Mouse (Mus musculus): ENCODE measurements around the gene Cadps. TPM values are rescaled to one million over a fixed set of nuclear protein-coding genes. Genes with fewer than 3 reads are reported as not detected.

Cadps gene
- polyA plus RNA-seq, 1 experiment from 2014 or later = 0.30 TPM

DNA sequence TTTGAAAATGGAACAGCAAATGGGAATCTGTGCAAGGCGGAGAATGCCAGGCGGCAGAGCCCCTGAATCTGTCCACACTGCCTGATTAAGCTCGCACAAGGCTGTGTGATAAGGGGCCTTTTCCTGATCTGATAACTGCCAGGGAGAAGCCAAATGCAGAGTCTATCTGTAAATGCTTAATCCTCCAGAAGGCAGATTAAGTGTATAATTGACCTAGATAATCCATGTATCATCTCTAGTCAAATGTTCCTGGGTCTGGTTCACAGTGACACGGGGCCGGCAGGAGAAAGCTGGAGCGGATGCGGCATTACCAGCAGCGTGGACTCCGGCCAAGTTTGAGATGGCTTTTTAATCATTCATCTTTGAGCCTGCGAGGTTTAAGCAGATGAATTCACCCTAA, 416.3 kb downstream of the Cadps start:
- no peaks in the 10 kb centered on the region for H3K36me3 ChIP-seq (ENCODE audit: control insufficient read depth, insufficient read depth, low read length)
- WGBS = 85% methylated on average over 10 of the region's 10 CpGs
- H3K4me2 ChIP-seq (replicated peaks; ENCODE audit: low read depth, low read length) = no peak overlapping the region
- no peak overlapping the region for H3K27ac ChIP-seq (ENCODE audit: low read depth, low read length)
- H3K27me3 ChIP-seq (ENCODE audit: control insufficient read depth, insufficient read depth, low read length) = no peaks in the 10 kb centered on the region
- no peaks in the 10 kb centered on the region for H3K9me3 ChIP-seq (ENCODE audit: control insufficient read depth, low read length)
- H3K4me3 ChIP-seq (ENCODE audit: low read length) = no peak overlapping the region
- no peaks in the 10 kb centered on the region for H3K4me1 ChIP-seq (ENCODE audit: control insufficient read depth, insufficient read depth, low read length)
- no peak for ATAC-seq (ENCODE audit: low FRiP score, low TSS enrichment)
- H3K9ac ChIP-seq (ENCODE audit: low read depth, low read length) = no peak overlapping the region

DNA sequence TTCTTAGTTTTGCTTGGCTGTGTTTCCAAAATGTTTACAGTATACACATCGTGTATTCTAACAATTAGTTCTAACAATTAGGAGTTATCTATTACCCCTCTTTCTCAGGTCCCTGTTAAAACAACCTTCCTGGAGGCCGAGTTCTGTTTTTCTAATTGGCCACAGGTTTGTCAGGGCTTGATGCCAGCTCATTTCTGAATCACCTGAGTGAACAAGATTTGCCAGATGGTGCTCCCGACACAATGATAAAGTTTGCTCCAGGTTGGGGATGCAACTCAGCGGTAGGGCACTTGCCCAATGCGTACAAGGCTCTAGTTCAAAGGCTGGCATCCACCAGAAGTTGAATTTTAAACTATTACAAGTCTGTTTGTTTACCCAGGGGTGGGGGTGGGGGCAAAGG, 417.7 kb downstream of the Cadps start:
- no peak for ATAC-seq (ENCODE audit: low FRiP score, low TSS enrichment)
- no peaks in the 10 kb centered on the region for H3K27me3 ChIP-seq (ENCODE audit: control insufficient read depth, insufficient read depth, low read length)
- WGBS = 71% methylated on average over 5 of the region's 5 CpGs

GRCm38 (mm10) chr14:12404724-12405123, 418.2 kb downstream of the Cadps start:
- no peaks in the 10 kb centered on the region for H3K27me3 ChIP-seq (ENCODE audit: control insufficient read depth, insufficient read depth, low read length)
- H3K9ac ChIP-seq (ENCODE audit: low read depth, low read length) = no peak overlapping the region
- no peaks in the 10 kb centered on the region for H3K9me3 ChIP-seq (ENCODE audit: control insufficient read depth, low read length)
- no peaks in the 10 kb centered on the region for H3K4me1 ChIP-seq (ENCODE audit: control insufficient read depth, insufficient read depth, low read length)
- WGBS = 68% methylated on average over 3 of the region's 3 CpGs
- no peaks in the 10 kb centered on the region for H3K36me3 ChIP-seq (ENCODE audit: control insufficient read depth, insufficient read depth, low read length)
- no peak overlapping the region for H3K27ac ChIP-seq (ENCODE audit: low read depth, low read length)
- H3K4me3 ChIP-seq (ENCODE audit: low read length) = no peak overlapping the region
- ATAC-seq (ENCODE audit: low FRiP score, low TSS enrichment) = no peak
- H3K4me2 ChIP-seq (replicated peaks; ENCODE audit: low read depth, low read length) = no peak overlapping the region

More for the DNA sequence above, 417.7 kb downstream of the Cadps start:
- Histone ChIP-seq H3K4me3 (ENCODE audit: low read length) (no peak overlapping the region), H3K9me3 (ENCODE audit: control insufficient read depth, low read length) (no peaks in the 10 kb centered on the region), H3K27ac (ENCODE audit: low read depth, low read length) (no peak overlapping the region), H3K36me3 (ENCODE audit: control insufficient read depth, insufficient read depth, low read length) (no peaks in the 10 kb centered on the region), H3K4me2 (replicated peaks; ENCODE audit: low read depth, low read length) (no peak overlapping the region), H3K4me1 (ENCODE audit: control insufficient read depth, insufficient read depth, low read length) (no peaks in the 10 kb centered on the region), H3K9ac (ENCODE audit: low read depth, low read length) (no peak overlapping the region)

DNA sequence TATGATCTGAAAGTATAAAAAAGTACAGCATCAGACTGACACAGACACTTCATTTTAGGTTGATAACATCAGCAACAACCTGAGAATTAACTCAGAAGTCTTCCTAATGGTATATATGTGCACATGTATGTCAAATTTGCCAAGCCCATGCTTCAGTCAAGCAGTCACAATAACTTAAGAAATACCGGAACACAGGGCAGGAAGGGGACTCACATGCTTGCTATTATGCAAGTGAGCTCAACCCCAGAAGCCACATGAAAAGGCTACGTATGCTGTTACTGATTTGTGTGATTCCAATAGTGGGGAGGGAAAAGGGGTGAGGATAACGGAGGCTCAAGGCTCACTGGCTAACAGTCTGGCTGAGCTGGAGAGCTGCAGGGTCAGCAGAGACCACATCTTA, 418.8 kb downstream of the Cadps start:
- Histone ChIP-seq H3K36me3 (ENCODE audit: control insufficient read depth, insufficient read depth, low read length) (no peaks in the 10 kb centered on the region), H3K4me3 (ENCODE audit: low read length) (no peak overlapping the region), H3K9me3 (ENCODE audit: control insufficient read depth, low read length) (no peaks in the 10 kb centered on the region), H3K27me3 (ENCODE audit: control insufficient read depth, insufficient read depth, low read length) (no peaks in the 10 kb centered on the region), H3K4me1 (ENCODE audit: control insufficient read depth, insufficient read depth, low read length) (no peaks in the 10 kb centered on the region), H3K27ac (ENCODE audit: low read depth, low read length) (no peak overlapping the region), H3K4me2 (replicated peaks; ENCODE audit: low read depth, low read length) (no peak overlapping the region), H3K9ac (ENCODE audit: low read depth, low read length) (no peak overlapping the region)
- no peak for ATAC-seq (ENCODE audit: low FRiP score, low TSS enrichment)
- 69% methylated on average over 3 of the region's 3 CpGs for WGBS

- no peak overlapping the region for H3K4me2 ChIP-seq (replicated peaks; ENCODE audit: low read depth, low read length)
- WGBS = 91% methylated on average over 5 of the region's 5 CpGs
- no peak for ATAC-seq (ENCODE audit: low FRiP score, low TSS enrichment)
These were observed 422.8 kb downstream of the Cadps start for GRCm38 (mm10) chr14:12400116-12400515.

GRCm38 (mm10) chr14:12397561-12397960, 425.3 kb downstream of the Cadps start:
- no peaks in the 10 kb centered on the region for H3K27me3 ChIP-seq (ENCODE audit: control insufficient read depth, insufficient read depth, low read length)
- WGBS = 77% methylated on average over 3 of the region's 3 CpGs

More at GRCm38 (mm10) chr14:12400116-12400515, 422.8 kb downstream of the Cadps start:
- no peaks in the 10 kb centered on the region for H3K9me3 ChIP-seq (ENCODE audit: control insufficient read depth, low read length)
- no peaks in the 10 kb centered on the region for H3K36me3 ChIP-seq (ENCODE audit: control insufficient read depth, insufficient read depth, low read length)
- H3K4me1 ChIP-seq (ENCODE audit: control insufficient read depth, insufficient read depth, low read length) = no peaks in the 10 kb centered on the region
- no peak overlapping the region for H3K4me3 ChIP-seq (ENCODE audit: low read length)
- no peaks in the 10 kb centered on the region for H3K27me3 ChIP-seq (ENCODE audit: control insufficient read depth, insufficient read depth, low read length)
- no peak overlapping the region for H3K27ac ChIP-seq (ENCODE audit: low read depth, low read length)
- H3K9ac ChIP-seq (ENCODE audit: low read depth, low read length) = no peak overlapping the region

GRCm38 (mm10) chr14:12394318-12394717, 428.6 kb downstream of the Cadps start:
- Histone ChIP-seq H3K27me3 (ENCODE audit: control insufficient read depth, insufficient read depth, low read length) (no peaks in the 10 kb centered on the region), H3K27ac (ENCODE audit: low read depth, low read length) (no peak overlapping the region), H3K4me1 (ENCODE audit: control insufficient read depth, insufficient read depth, low read length) (no peaks in the 10 kb centered on the region), H3K36me3 (ENCODE audit: control insufficient read depth, insufficient read depth, low read length) (no peaks in the 10 kb centered on the region), H3K4me3 (ENCODE audit: low read length) (no peak overlapping the region), H3K4me2 (replicated peaks; ENCODE audit: low read depth, low read length) (no peak overlapping the region), H3K9me3 (ENCODE audit: control insufficient read depth, low read length) (no peaks in the 10 kb centered on the region), H3K9ac (ENCODE audit: low read depth, low read length) (no peak overlapping the region)
- ATAC-seq (ENCODE audit: low FRiP score, low TSS enrichment) = no peak
- WGBS = 63% methylated on average over 2 of the region's 2 CpGs

More at GRCm38 (mm10) chr14:12397561-12397960, 425.3 kb downstream of the Cadps start:
- Histone ChIP-seq H3K27ac (ENCODE audit: low read depth, low read length) (no peak overlapping the region), H3K9me3 (ENCODE audit: control insufficient read depth, low read length) (no peaks in the 10 kb centered on the region), H3K9ac (ENCODE audit: low read depth, low read length) (no peak overlapping the region), H3K4me2 (replicated peaks; ENCODE audit: low read depth, low read length) (no peak overlapping the region), H3K4me1 (ENCODE audit: control insufficient read depth, insufficient read depth, low read length) (no peaks in the 10 kb centered on the region), H3K36me3 (ENCODE audit: control insufficient read depth, insufficient read depth, low read length) (no peaks in the 10 kb centered on the region), H3K4me3 (ENCODE audit: low read length) (no peak overlapping the region)
- ATAC-seq (ENCODE audit: low FRiP score, low TSS enrichment) = no peak

GRCm38 (mm10) chr14:12393271-12393861, 429.5 kb downstream of the Cadps start:
- Histone ChIP-seq H3K4me2 (replicated peaks; ENCODE audit: low read depth, low read length) (no peak overlapping the region), H3K27me3 (ENCODE audit: control insufficient read depth, insufficient read depth, low read length) (no peaks in the 10 kb centered on the region), H3K4me3 (ENCODE audit: low read length) (no peak overlapping the region), H3K27ac (ENCODE audit: low read depth, low read length) (no peak overlapping the region), H3K4me1 (ENCODE audit: control insufficient read depth, insufficient read depth, low read length) (no peaks in the 10 kb centered on the region), H3K9ac (ENCODE audit: low read depth, low read length) (no peak overlapping the region), H3K9me3 (ENCODE audit: control insufficient read depth, low read length) (no peaks in the 10 kb centered on the region), H3K36me3 (ENCODE audit: control insufficient read depth, insufficient read depth, low read length) (no peaks in the 10 kb centered on the region)
- ATAC-seq (ENCODE audit: low FRiP score, low TSS enrichment) = no peak
- 42% methylated on average over 12 of the region's 12 CpGs for WGBS

GRCm38 (mm10) chr14:12391167-12391566, 431.7 kb downstream of the Cadps start:
- Histone ChIP-seq H3K27ac (ENCODE audit: low read depth, low read length) (no peak overlapping the region), H3K9ac (ENCODE audit: low read depth, low read length) (no peak overlapping the region), H3K4me2 (replicated peaks; ENCODE audit: low read depth, low read length) (no peak overlapping the region), H3K4me3 (ENCODE audit: low read length) (no peak overlapping the region), H3K9me3 (ENCODE audit: control insufficient read depth, low read length) (no peaks in the 10 kb centered on the region), H3K4me1 (ENCODE audit: control insufficient read depth, insufficient read depth, low read length) (no peaks in the 10 kb centered on the region), H3K36me3 (ENCODE audit: control insufficient read depth, insufficient read depth, low read length) (no peaks in the 10 kb centered on the region), H3K27me3 (ENCODE audit: control insufficient read depth, insufficient read depth, low read length) (no peaks in the 10 kb centered on the region)
- ATAC-seq (ENCODE audit: low FRiP score, low TSS enrichment) = no peak
- 81% methylated on average over 7 of the region's 7 CpGs for WGBS

Data from kidney, embryonic 14.5 days (tissue).